Mouse (Mus musculus): ENCODE measurements at regions not wholly inside any gene's neighbourhood (a gene's known extent, or its start where the extent isn't known, plus 50 kb on each side); places are given as distances from the start of the nearest gene placed in this dataset.

GRCm38 (mm10) chr4:62795538-62795937, 169.8 kb upstream of the Zfp618 start:
- H3K9me3 ChIP-seq (replicated peaks; ENCODE audit: control insufficient read depth, low read length): no peaks in the 10 kb centered on the region
- DNase-seq (ENCODE audit: low spot score): no peak
- H3K4me3 ChIP-seq (ENCODE audit: low read depth, low read length): no peak overlapping the region
- H3K36me3 ChIP-seq (replicated peaks; ENCODE audit: control insufficient read depth, insufficient read depth, low read length): no peaks in the 10 kb centered on the region
- no peak overlapping the region for H3K27ac ChIP-seq (ENCODE audit: low read depth)
- TF ChIP-seq EP300 (IDR thresholded peaks at IDR 0.05; ENCODE audit: low read depth): no peak
- TF ChIP-seq CTCF (IDR thresholded peaks at IDR 0.05; ENCODE audit: low read depth): no peak
- ATAC-seq (ENCODE audit: insufficient read depth, low read depth): no peak
- H3K9ac ChIP-seq (replicated peaks; ENCODE audit: low read depth, low read length): no peak overlapping the region
- no peak overlapping the region for H3K4me2 ChIP-seq (ENCODE audit: low read depth, low read length)
- H3K4me1 ChIP-seq (ENCODE audit: control insufficient read depth, insufficient read depth): no peaks in the 10 kb centered on the region
- H3K27me3 ChIP-seq (ENCODE audit: control insufficient read depth, insufficient read depth, low read length): no peaks in the 10 kb centered on the region
- 69% methylated on average over 10 of the region's 10 CpGs for WGBS

- Histone ChIP-seq H3K27me3 (ENCODE audit: control insufficient read depth, insufficient read depth, low read length) (no peaks in the 10 kb centered on the region), H3K9me3 (replicated peaks; ENCODE audit: control insufficient read depth, low read length) (no peaks in the 10 kb centered on the region), H3K4me1 (ENCODE audit: control insufficient read depth, insufficient read depth) (no peaks in the 10 kb centered on the region), H3K36me3 (replicated peaks; ENCODE audit: control insufficient read depth, insufficient read depth, low read length) (no peaks in the 10 kb centered on the region), H3K27ac (ENCODE audit: low read depth) (no peak overlapping the region), H3K4me2 (ENCODE audit: low read depth, low read length) (no peak overlapping the region), H3K9ac (replicated peaks; ENCODE audit: low read depth, low read length) (no peak overlapping the region), H3K4me3 (ENCODE audit: low read depth, low read length) (no peak overlapping the region)
- ATAC-seq (ENCODE audit: insufficient read depth, low read depth) (no peak), DNase-seq (ENCODE audit: low spot score) (no peak)
- 72% methylated on average over 4 of the region's 4 CpGs for WGBS
- TF ChIP-seq CTCF (IDR thresholded peaks at IDR 0.05; ENCODE audit: low read depth): no peak
- TF ChIP-seq EP300 (IDR thresholded peaks at IDR 0.05; ENCODE audit: low read depth): no peak
Measured at GRCm38 (mm10) chr4:62799923-62800322, 165.4 kb upstream of the Zfp618 start.

GRCm38 (mm10) chr4:62805841-62806240, 159.5 kb upstream of the Zfp618 start:
- Histone ChIP-seq H3K9me3 (replicated peaks; ENCODE audit: control insufficient read depth, low read length) (no peaks in the 10 kb centered on the region), H3K4me2 (ENCODE audit: low read depth, low read length) (no peak overlapping the region), H3K9ac (replicated peaks; ENCODE audit: low read depth, low read length) (no peak overlapping the region), H3K36me3 (replicated peaks; ENCODE audit: control insufficient read depth, insufficient read depth, low read length) (no peaks in the 10 kb centered on the region), H3K27ac (ENCODE audit: low read depth) (peak overlapping the region; percentile 46; the same call in 1 of the 2 replicates), H3K4me1 (ENCODE audit: control insufficient read depth, insufficient read depth) (peaks cover 21% of the 10 kb centered on the region), H3K4me3 (ENCODE audit: low read depth, low read length) (no peak overlapping the region), H3K27me3 (ENCODE audit: control insufficient read depth, insufficient read depth, low read length) (no peaks in the 10 kb centered on the region)
- TF ChIP-seq EP300 (IDR thresholded peaks at IDR 0.05; ENCODE audit: low read depth) (no peak), CTCF (IDR thresholded peaks at IDR 0.05; ENCODE audit: low read depth) (no peak)
- peak; percentile 27; the same call in 1 of the 2 replicates for ATAC-seq (ENCODE audit: insufficient read depth, low read depth)
- WGBS: 12% methylated on average over 6 of the region's 6 CpGs
- peak; percentile 26 for DNase-seq (ENCODE audit: low spot score)

GRCm38 (mm10) chr4:62806786-62807185, 158.6 kb upstream of the Zfp618 start:
- peaks cover 21% of the 10 kb centered on the region for H3K4me1 ChIP-seq (ENCODE audit: control insufficient read depth, insufficient read depth)
- no peak overlapping the region for H3K4me3 ChIP-seq (ENCODE audit: low read depth, low read length)
- DNase-seq (ENCODE audit: low spot score) (peak; percentile 17), ATAC-seq (ENCODE audit: insufficient read depth, low read depth) (no peak; the same call in 1 of the 2 replicates)
- no peaks in the 10 kb centered on the region for H3K9me3 ChIP-seq (replicated peaks; ENCODE audit: control insufficient read depth, low read length)
- no peaks in the 10 kb centered on the region for H3K36me3 ChIP-seq (replicated peaks; ENCODE audit: control insufficient read depth, insufficient read depth, low read length)
- TF ChIP-seq EP300 (IDR thresholded peaks at IDR 0.05; ENCODE audit: low read depth) (no peak), CTCF (IDR thresholded peaks at IDR 0.05; ENCODE audit: low read depth) (no peak)
- no peak overlapping the region for H3K9ac ChIP-seq (replicated peaks; ENCODE audit: low read depth, low read length)
- 50% methylated on average over 2 of the region's 2 CpGs for WGBS
- no peak overlapping the region for H3K4me2 ChIP-seq (ENCODE audit: low read depth, low read length)
- H3K27ac ChIP-seq (ENCODE audit: low read depth): peak overlapping the region; percentile 46; the same call in 1 of the 2 replicates
- no peaks in the 10 kb centered on the region for H3K27me3 ChIP-seq (ENCODE audit: control insufficient read depth, insufficient read depth, low read length)

GRCm38 (mm10) chr4:62807926-62808552, 157.3 kb upstream of the Zfp618 start:
- ATAC-seq (ENCODE audit: insufficient read depth, low read depth): no peak
- Histone ChIP-seq H3K4me2 (ENCODE audit: low read depth, low read length) (no peak overlapping the region), H3K36me3 (replicated peaks; ENCODE audit: control insufficient read depth, insufficient read depth, low read length) (no peaks in the 10 kb centered on the region), H3K4me1 (ENCODE audit: control insufficient read depth, insufficient read depth) (peaks cover 21% of the 10 kb centered on the region), H3K27me3 (ENCODE audit: control insufficient read depth, insufficient read depth, low read length) (no peaks in the 10 kb centered on the region), H3K9ac (replicated peaks; ENCODE audit: low read depth, low read length) (no peak overlapping the region), H3K4me3 (ENCODE audit: low read depth, low read length) (no peak overlapping the region), H3K27ac (ENCODE audit: low read depth) (no peak overlapping the region), H3K9me3 (replicated peaks; ENCODE audit: control insufficient read depth, low read length) (no peaks in the 10 kb centered on the region)
- 65% methylated on average over 12 of the region's 12 CpGs for WGBS
- TF ChIP-seq EP300 (IDR thresholded peaks at IDR 0.05; ENCODE audit: low read depth) (no peak), CTCF (IDR thresholded peaks at IDR 0.05; ENCODE audit: low read depth) (no peak)
- no peak for DNase-seq (ENCODE audit: low spot score)

GRCm38 (mm10) chr4:62808553-62808950, 156.8 kb upstream of the Zfp618 start:
- no peak for ATAC-seq (ENCODE audit: insufficient read depth, low read depth)
- Histone ChIP-seq H3K4me3 (ENCODE audit: low read depth, low read length) (no peak overlapping the region), H3K9ac (replicated peaks; ENCODE audit: low read depth, low read length) (no peak overlapping the region)

More at GRCm38 (mm10) chr4:62808553-62808950, 156.8 kb upstream of the Zfp618 start:
- Histone ChIP-seq H3K9me3 (replicated peaks; ENCODE audit: control insufficient read depth, low read length) (no peaks in the 10 kb centered on the region), H3K4me1 (ENCODE audit: control insufficient read depth, insufficient read depth) (peaks cover 21% of the 10 kb centered on the region), H3K27ac (ENCODE audit: low read depth) (no peak overlapping the region), H3K27me3 (ENCODE audit: control insufficient read depth, insufficient read depth, low read length) (no peaks in the 10 kb centered on the region), H3K4me2 (ENCODE audit: low read depth, low read length) (no peak overlapping the region), H3K36me3 (replicated peaks; ENCODE audit: control insufficient read depth, insufficient read depth, low read length) (no peaks in the 10 kb centered on the region)
- TF ChIP-seq CTCF (IDR thresholded peaks at IDR 0.05; ENCODE audit: low read depth) (no peak), EP300 (IDR thresholded peaks at IDR 0.05; ENCODE audit: low read depth) (no peak)
- WGBS: 97% methylated on average over 12 of the region's 12 CpGs
- no peak for DNase-seq (ENCODE audit: low spot score)
